Mouse (Mus musculus) C2C12 (cell line): ENCODE measurements around the gene Rapgef1. TPM values are rescaled to one million over a fixed set of nuclear protein-coding genes. Genes with fewer than 3 reads are reported as not detected.

Experiments used
- H3K27me3 ChIP-seq: one replicate; pipeline ENCODE4 v1.6.1; 2011; ENCODE audit not compliant: control insufficient read depth, insufficient read depth, insufficient read length
- H3K36me3 ChIP-seq: one replicate; pipeline ENCODE4 v1.6.1; 2011; ENCODE audit not compliant: control insufficient read depth, insufficient read depth
- H3K4me3 ChIP-seq: one replicate; pipeline ENCODE4 v1.5.1; 2011; ENCODE audit warnings: mild to moderate bottlenecking, control low read depth; ENCODE audit not compliant: poor library complexity, insufficient read depth, severe bottlenecking
- H3K79me2 ChIP-seq: one replicate; pipeline ENCODE4 v1.6.1; 2011; ENCODE audit not compliant: control insufficient read depth, insufficient read depth
- H3K79me3 ChIP-seq: one replicate; pipeline ENCODE4 v1.6.1; 2011; ENCODE audit warnings: low read depth, control low read depth
- H3ac ChIP-seq: one replicate; pipeline ENCODE3; 2011; ENCODE audit warnings: low read depth; ENCODE audit not compliant: control insufficient read depth, insufficient read length
- CEBPB ChIP-seq: IDR thresholded peaks from one replicate; pipeline ENCODE4 v1.6.1; 2011; ENCODE audit warnings: low read depth, mild to moderate bottlenecking, control low read depth, moderate library complexity
- CTCF ChIP-seq: IDR thresholded peaks from one replicate; pipeline ENCODE4 v1.5.1; 2011; ENCODE audit not compliant: control insufficient read depth, insufficient read depth, insufficient read length
- FOSL1 ChIP-seq: IDR thresholded peaks from one replicate; pipeline ENCODE4 v1.8.0; 2011; ENCODE audit warnings: mild to moderate bottlenecking, low read length; ENCODE audit not compliant: poor library complexity, insufficient read depth, severe bottlenecking
- MAX ChIP-seq: IDR thresholded peaks from one replicate; pipeline ENCODE4 v1.6.1; 2011; ENCODE audit warnings: mild to moderate bottlenecking, control low read depth
- MYOD1 ChIP-seq: IDR thresholded peaks from one replicate; pipeline ENCODE4 v1.6.1; 2011; ENCODE audit warnings: low read depth; ENCODE audit not compliant: control insufficient read depth, insufficient read length
- MYOG ChIP-seq: IDR thresholded peaks from one replicate; pipeline ENCODE4 v1.6.1; 2011; ENCODE audit not compliant: control insufficient read depth, insufficient read length; ENCODE audit errors: extremely low read depth
- USF1 ChIP-seq: IDR thresholded peaks from one replicate; pipeline ENCODE4 v1.6.1; 2011; ENCODE audit warnings: low read depth, mild to moderate bottlenecking, control low read depth, moderate library complexity
- polyA plus RNA-seq: library from polyadenylated mRNA; unstranded; fragments of >200 nt; fragmentation: generic; extraction: Trizol; gene quantifications from one replicate; pipeline ENCODE4 v1.2.1, GENCODE M21; 2012; ENCODE audit warnings: missing spikeins

Gene Rapgef1
- polyA plus RNA-seq, 1 experiment, result 48.9 TPM

- no peak for TF ChIP-seq FOSL1
- H3ac ChIP-seq, result no peak overlapping the region
- peaks cover 59% of the 10 kb centered on the region for H3K36me3 ChIP-seq
- no peaks in the 10 kb centered on the region for H3K27me3 ChIP-seq
- peaks cover 7% of the 10 kb centered on the region for H3K79me2 ChIP-seq
- H3K79me3 ChIP-seq, result no peaks in the 10 kb centered on the region
- no peak overlapping the region for H3K4me3 ChIP-seq
Observed at GRCm38 (mm10) chr2:29689495-29689894, 70.0 kb downstream of the Rapgef1 start.

GRCm38 (mm10) chr2:29691068-29691467, 71.5 kb downstream of the Rapgef1 start:
- Histone ChIP-seq H3K79me2 (peaks cover 7% of the 10 kb centered on the region), H3K27me3 (no peaks in the 10 kb centered on the region), H3K79me3 (no peaks in the 10 kb centered on the region), H3ac (no peak overlapping the region), H3K4me3 (no peak overlapping the region), H3K36me3 (peaks cover 58% of the 10 kb centered on the region)
- TF ChIP-seq MYOD1 (peak; percentile 10), FOSL1 (no peak), CEBPB (no peak), MAX (no peak), CTCF (no peak), USF1 (peak; percentile 37)

GRCm38 (mm10) chr2:29691507-29691906, 72.0 kb downstream of the Rapgef1 start:
- H3K79me2 ChIP-seq, result peaks cover 7% of the 10 kb centered on the region
- H3K27me3 ChIP-seq, result no peaks in the 10 kb centered on the region
- no peaks in the 10 kb centered on the region for H3K79me3 ChIP-seq
- H3K36me3 ChIP-seq, result peaks cover 59% of the 10 kb centered on the region
- no peak overlapping the region for H3K4me3 ChIP-seq
- TF ChIP-seq CTCF (no peak), USF1 (no peak), MYOD1 (peak; percentile 2), FOSL1 (peak; percentile 73)
- no peak overlapping the region for H3ac ChIP-seq

GRCm38 (mm10) chr2:29692192-29692591, 72.7 kb downstream of the Rapgef1 start:
- H3K79me2 ChIP-seq, result peaks cover 7% of the 10 kb centered on the region
- H3K79me3 ChIP-seq, result no peaks in the 10 kb centered on the region
- H3K36me3 ChIP-seq, result peaks cover 60% of the 10 kb centered on the region
- H3K27me3 ChIP-seq, result no peaks in the 10 kb centered on the region
- no peak for TF ChIP-seq MYOG
- TF ChIP-seq USF1, result no peak
- peak; percentile 2 for TF ChIP-seq MAX
- TF ChIP-seq FOSL1, result no peak
- H3ac ChIP-seq, result no peak overlapping the region
- no peak overlapping the region for H3K4me3 ChIP-seq

- Histone ChIP-seq H3K36me3 (peaks cover 72% of the 10 kb centered on the region), H3ac (no peak overlapping the region), H3K4me3 (no peak overlapping the region), H3K79me3 (no peaks in the 10 kb centered on the region), H3K27me3 (no peaks in the 10 kb centered on the region), H3K79me2 (peaks cover 7% of the 10 kb centered on the region)
- TF ChIP-seq MAX, result no peak
- TF ChIP-seq FOSL1, result no peak
- no peak for TF ChIP-seq MYOD1
- no peak for TF ChIP-seq CTCF
- no peak for TF ChIP-seq USF1
- no peak for TF ChIP-seq MYOG
- TF ChIP-seq CEBPB, result no peak
Observed at GRCm38 (mm10) chr2:29696207-29696800, 76.8 kb downstream of the Rapgef1 start.

GRCm38 (mm10) chr2:29698421-29699290, 79.1 kb downstream of the Rapgef1 start:
- Histone ChIP-seq H3ac (no peak overlapping the region), H3K4me3 (no peak overlapping the region), H3K27me3 (no peaks in the 10 kb centered on the region), H3K79me2 (no peaks in the 10 kb centered on the region), H3K36me3 (peaks cover 72% of the 10 kb centered on the region), H3K79me3 (no peaks in the 10 kb centered on the region)
- no peak for TF ChIP-seq MYOG
- TF ChIP-seq MYOD1, result no peak
- no peak for TF ChIP-seq FOSL1
- TF ChIP-seq CEBPB, result no peak
- TF ChIP-seq CTCF, result no peak
- TF ChIP-seq MAX, result no peak
- TF ChIP-seq USF1, result no peak
